Mouse (Mus musculus) olfactory bulb, adult 2 months (tissue): ENCODE data around the gene Shisal1.

Experiments
- CTCF ChIP-seq: fragments of 200-500 bp; IDR thresholded peaks from 2 replicates; pipeline ENCODE4 v1.5.1; 2012; ENCODE audit warnings: low read depth, mild to moderate bottlenecking, low read length, moderate library complexity; ENCODE audit not compliant: insufficient read depth
- POLR2A ChIP-seq: fragments of 200-500 bp; IDR thresholded peaks from 2 replicates; pipeline ENCODE4 v1.6.1; 2012; ENCODE audit warnings: mild to moderate bottlenecking, low read depth, low read length, moderate library complexity; ENCODE audit not compliant: insufficient read depth

GRCm38 (mm10) chr15:84466458-84467267 lies 19.8 kb upstream of the Shisal1 start:
- TF ChIP-seq POLR2A, result no peak
- TF ChIP-seq CTCF, result no peak
